Mouse (Mus musculus): Measurements from ENCODE around the gene Rcor2.
A peak's percentile ranks its signal among the peaks of the same experiment; 100 is the strongest.

- peak; percentile 92 for TF ChIP-seq CTCF (IDR thresholded peaks at IDR 0.05)
- TF ChIP-seq EP300 (IDR thresholded peaks at IDR 0.05), result no peak
Observed at GRCm38 (mm10) chr19:7234537-7235221, 32.4 kb upstream of the Rcor2 start.

Data from lung, postnatal 0 days (tissue).